Mouse (Mus musculus) MEL-GATA-1-ER (cell line): Measurements from ENCODE around the gene Svip.

Source experiments
- DNase-seq: peaks from one replicate; pipeline ENCODE4 v3.0.0-alpha.2; 2012; ENCODE audit warnings: low read depth; ENCODE audit errors: extremely low read depth

The Svip gene

GRCm38 (mm10) chr7:51962219-51962952, 43.4 kb downstream of the Svip start:
- DNase-seq, result no peak

DNA sequence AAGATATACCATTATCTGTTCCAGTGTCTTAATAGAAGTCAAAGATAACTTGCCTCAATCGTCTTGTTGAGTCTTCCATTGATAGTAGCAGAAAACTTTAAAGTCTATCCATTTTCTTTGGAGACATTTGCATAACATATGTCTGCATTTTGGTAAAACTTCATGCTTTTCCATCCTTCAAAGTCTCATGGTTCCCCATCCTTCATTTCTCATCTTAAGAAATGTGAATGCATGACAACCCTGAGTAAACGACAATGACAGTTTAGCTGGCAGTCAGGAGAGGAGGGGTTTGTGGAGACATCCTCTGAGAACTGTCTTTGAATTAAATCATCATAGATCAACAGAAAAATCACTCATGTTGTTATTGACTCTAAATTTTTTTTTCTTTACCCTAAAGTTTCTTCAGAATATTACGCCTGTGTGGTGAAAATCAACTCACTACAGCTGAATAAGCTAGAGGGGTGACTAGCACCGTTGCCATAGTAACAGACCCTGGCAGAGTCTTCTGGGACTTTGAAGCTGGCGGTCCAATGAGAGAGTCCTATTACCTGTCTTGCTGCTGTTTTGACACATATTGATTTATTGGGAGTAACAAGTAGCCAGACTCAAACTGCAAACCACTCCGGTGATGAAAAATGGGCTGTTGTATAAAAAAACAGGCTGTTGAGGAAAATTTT, 45.0 kb downstream of the Svip start:
- no peak for DNase-seq

GRCm38 (mm10) chr7:51957766-51958165, 48.1 kb downstream of the Svip start:
- no peak for DNase-seq

DNA sequence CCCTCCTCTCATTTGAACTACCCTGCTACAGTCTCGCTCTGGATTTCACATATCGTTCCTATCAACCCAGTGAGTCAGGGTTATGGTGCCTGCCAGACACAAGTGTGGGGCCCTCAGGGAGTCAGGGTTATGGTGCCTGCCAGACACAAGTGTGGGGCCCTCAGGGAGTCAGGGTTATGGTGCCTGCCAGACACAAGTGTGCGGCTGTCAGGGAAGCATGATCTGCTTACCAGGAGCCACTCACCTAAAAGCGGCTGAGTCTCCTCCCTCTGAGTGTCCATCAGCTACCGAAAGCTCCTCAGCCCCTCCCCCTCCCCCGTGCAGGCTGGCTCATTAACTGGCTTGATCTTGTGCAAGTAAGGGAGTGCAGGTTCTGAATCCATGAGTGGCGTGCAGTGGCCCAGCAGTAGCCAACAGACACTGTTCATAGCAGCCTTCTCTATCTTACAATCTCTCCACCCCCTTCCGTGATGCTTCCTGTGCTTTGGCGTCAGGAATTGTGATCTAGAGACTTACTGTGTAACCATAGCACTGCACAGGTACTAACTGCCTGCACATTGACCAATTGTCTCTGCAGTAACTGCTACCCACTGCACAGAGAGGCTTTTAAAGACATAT, 50.3 kb downstream of the Svip start:
- DNase-seq, result no peak
